Mouse (Mus musculus): ENCODE measurements around the gene Col4a4. TPM values are rescaled to one million over a fixed set of nuclear protein-coding genes. Genes with fewer than 3 reads are reported as not detected.

The Col4a4 gene
- polyA plus RNA-seq (2017; shearing (Covaris generic)), result not detected

GRCm38 (mm10) chr1:82586713-82587399, at the start of gene Col4a4, which contains the start of gene Col4a3:
TSS of gene Col4a4 (minus strand) at chr1:82586849.
TSS of gene Col4a3 (plus strand) at chr1:82586921.

Other genes starting within 250 kb of the Col4a4 start
- gene Col4a3, start 72 bp upstream of the Col4a4 start, polyA plus RNA-seq (2017; shearing (Covaris generic)), result 0.10 TPM
- gene Mff, start 138.0 kb upstream of the Col4a4 start, polyA plus RNA-seq (2017; shearing (Covaris generic)), result 137 TPM
- gene Tm4sf20, start 181.6 kb upstream of the Col4a4 start, polyA plus RNA-seq (2017; shearing (Covaris generic)), result not detected
- not detected for gene Gm47791, start 184.4 kb upstream of the Col4a4 start, polyA plus RNA-seq (2017; shearing (Covaris generic))

All from effector memory CD4-positive, alpha-beta T cell, adult 5 months (primary cell).